Mouse (Mus musculus) stomach, embryonic 15.5 days (tissue): Measurements from ENCODE around the gene Lgr4. TPM values are rescaled to one million over a fixed set of nuclear protein-coding genes. Genes with fewer than 3 reads are reported as not detected.

Source experiments
- ATAC-seq: fragments of 200-750 bp; cut with Nextera tagmentation; 2 replicates; pipeline ENCODE4 v1.8.0; 2017; ENCODE audit warnings: low read depth, moderate number of reproducible peaks, moderate TSS enrichment; ENCODE audit not compliant: insufficient read depth, low FRiP score
- H3K27ac ChIP-seq: fragments of 300-500 bp; sonication (generic); 2 replicates; pipeline ENCODE4 v1.5.1; 2015; ENCODE audit warnings: mild to moderate bottlenecking, inconsistent platforms
- H3K27me3 ChIP-seq: fragments of 300-500 bp; sonication (generic); replicated peaks from 2 replicates; pipeline ENCODE4 v1.6.1; 2015; ENCODE audit warnings: inconsistent platforms
- H3K36me3 ChIP-seq: fragments of 300-500 bp; sonication (generic); 2 replicates; pipeline ENCODE4 v1.6.1; 2015; ENCODE audit warnings: inconsistent platforms
- H3K4me1 ChIP-seq: fragments of 300-500 bp; sonication (generic); 2 replicates; pipeline ENCODE4 v1.6.1; 2015; ENCODE audit warnings: inconsistent platforms
- H3K4me2 ChIP-seq: fragments of 300-500 bp; sonication (generic); 2 replicates; pipeline ENCODE4 v1.6.1; 2015; ENCODE audit warnings: mild to moderate bottlenecking, inconsistent platforms
- H3K4me3 ChIP-seq: fragments of 300-500 bp; sonication (generic); replicated peaks from 2 replicates; pipeline ENCODE4 v1.5.1; 2015; ENCODE audit warnings: inconsistent platforms
- H3K9ac ChIP-seq: fragments of 300-500 bp; sonication (generic); 2 replicates; pipeline ENCODE4 v1.6.1; 2015; ENCODE audit warnings: inconsistent platforms
- H3K9me3 ChIP-seq: fragments of 300-500 bp; sonication (generic); 2 replicates; pipeline ENCODE4 v1.6.1; 2016; ENCODE audit warnings: inconsistent platforms
- WGBS: fragments of 180-500 bp; shearing (Covaris S2); methylation state at CpG from one replicate; pipeline ENCODE4 v1.1.7; 2015; 5-methylcytosine and 5-hydroxymethylcytosine counted together
- polyA plus RNA-seq: library from polyadenylated mRNA; unstranded; fragments of >200 nt; fragmentation: Nextera tagmentation; extraction: Ambion mirVana; gene quantifications from 2 replicates; pipeline ENCODE4 v1.2.1, GENCODE M21; 2015

Gene Lgr4
- polyA plus RNA-seq, 1 experiment from 2014 or later, result 26.0 TPM

- Histone ChIP-seq H3K27me3 (no peaks in the 10 kb centered on the region), H3K4me2 (no peak overlapping the region), H3K36me3 (no peaks in the 10 kb centered on the region), H3K4me3 (no peak overlapping the region), H3K9me3 (no peaks in the 10 kb centered on the region), H3K9ac (no peak overlapping the region), H3K4me1 (peaks cover 18% of the 10 kb centered on the region; the same call in 1 of the 2 replicates), H3K27ac (no peak overlapping the region)
- no peak for ATAC-seq
- 76% methylated on average over 10 of the region's 10 CpGs for WGBS
These were observed 35.7 kb downstream of the Lgr4 start for GRCm38 (mm10) chr2:109953048-109953717.

- Histone ChIP-seq H3K9me3 (no peaks in the 10 kb centered on the region), H3K27me3 (no peaks in the 10 kb centered on the region), H3K4me1 (peaks cover 18% of the 10 kb centered on the region; the same call in 1 of the 2 replicates), H3K36me3 (no peaks in the 10 kb centered on the region), H3K9ac (no peak overlapping the region), H3K27ac (no peak overlapping the region; the same call in 1 of the 2 replicates), H3K4me3 (no peak overlapping the region), H3K4me2 (no peak overlapping the region)
- ATAC-seq, result no peak
- WGBS, result 60% methylated on average over 4 of the region's 4 CpGs
These were observed 36.4 kb downstream of the Lgr4 start for GRCm38 (mm10) chr2:109953893-109954292.

GRCm38 (mm10) chr2:109955060-109955459 is 37.6 kb downstream of the Lgr4 start:
- Histone ChIP-seq H3K9me3 (no peaks in the 10 kb centered on the region), H3K4me3 (no peak overlapping the region), H3K4me1 (peaks cover 21% of the 10 kb centered on the region; the same call in 1 of the 2 replicates), H3K4me2 (no peak overlapping the region), H3K36me3 (no peaks in the 10 kb centered on the region), H3K9ac (no peak overlapping the region), H3K27ac (no peak overlapping the region), H3K27me3 (no peaks in the 10 kb centered on the region)
- ATAC-seq, result no peak
- 63% methylated on average over 5 of the region's 5 CpGs for WGBS

- no peak overlapping the region for H3K4me2 ChIP-seq
- H3K27ac ChIP-seq, result no peak overlapping the region
- H3K9ac ChIP-seq, result no peak overlapping the region
- WGBS, result 78% methylated on average over 5 of the region's 5 CpGs
- no peak overlapping the region for H3K4me3 ChIP-seq
- ATAC-seq, result no peak
- no peaks in the 10 kb centered on the region for H3K9me3 ChIP-seq
- peaks cover 21% of the 10 kb centered on the region; the same call in 1 of the 2 replicates for H3K4me1 ChIP-seq
- no peaks in the 10 kb centered on the region for H3K27me3 ChIP-seq
- no peaks in the 10 kb centered on the region for H3K36me3 ChIP-seq
These were observed 38.5 kb downstream of the Lgr4 start for GRCm38 (mm10) chr2:109955910-109956309.

- Histone ChIP-seq H3K27me3 (no peaks in the 10 kb centered on the region), H3K36me3 (no peaks in the 10 kb centered on the region), H3K4me3 (no peak overlapping the region), H3K9me3 (no peaks in the 10 kb centered on the region), H3K27ac (no peak overlapping the region), H3K9ac (no peak overlapping the region), H3K4me1 (peaks cover 21% of the 10 kb centered on the region; the same call in 1 of the 2 replicates), H3K4me2 (no peak overlapping the region)
- ATAC-seq, result no peak
- WGBS, result 57% methylated on average over 4 of the region's 4 CpGs
These were observed 39.3 kb downstream of the Lgr4 start for GRCm38 (mm10) chr2:109956785-109957184.

GRCm38 (mm10) chr2:109958692-109959406 is 41.4 kb downstream of the Lgr4 start:
- Histone ChIP-seq H3K9ac (no peak overlapping the region), H3K4me2 (no peak overlapping the region), H3K36me3 (no peaks in the 10 kb centered on the region), H3K9me3 (no peaks in the 10 kb centered on the region), H3K27ac (no peak overlapping the region), H3K4me1 (0 out of 2 replicates have a peak, but pooled peaks cover 7% of the 10 kb centered on the region), H3K4me3 (no peak overlapping the region), H3K27me3 (no peaks in the 10 kb centered on the region)
- ATAC-seq, result no peak
- WGBS, result 60% methylated on average over 4 of the region's 4 CpGs

GRCm38 (mm10) chr2:109959407-109960075 is 42.1 kb downstream of the Lgr4 start:
- no peak overlapping the region for H3K9ac ChIP-seq
- H3K27me3 ChIP-seq, result no peaks in the 10 kb centered on the region
- H3K4me2 ChIP-seq, result no peak overlapping the region
- no peaks in the 10 kb centered on the region for H3K9me3 ChIP-seq
- no peaks in the 10 kb centered on the region for H3K36me3 ChIP-seq
- no peak overlapping the region for H3K27ac ChIP-seq
- 72% methylated on average over 11 of the region's 11 CpGs for WGBS
- ATAC-seq, result no peak
- H3K4me3 ChIP-seq, result no peak overlapping the region
- H3K4me1 ChIP-seq, result 0 out of 2 replicates have a peak, but pooled peaks cover 7% of the 10 kb centered on the region

- no peaks in the 10 kb centered on the region for H3K9me3 ChIP-seq
- H3K36me3 ChIP-seq, result no peaks in the 10 kb centered on the region
- H3K27me3 ChIP-seq, result no peaks in the 10 kb centered on the region
- H3K9ac ChIP-seq, result no peak overlapping the region
- no peak overlapping the region for H3K4me2 ChIP-seq
- H3K4me1 ChIP-seq, result 0 out of 2 replicates have a peak, but pooled peaks cover 2% of the 10 kb centered on the region
- H3K4me3 ChIP-seq, result no peak overlapping the region
- 66% methylated on average over 3 of the region's 3 CpGs for WGBS
- ATAC-seq, result no peak
- no peak overlapping the region for H3K27ac ChIP-seq
These were observed 42.8 kb downstream of the Lgr4 start for GRCm38 (mm10) chr2:109960246-109960645.

GRCm38 (mm10) chr2:109961174-109961573 is 43.7 kb downstream of the Lgr4 start:
- Histone ChIP-seq H3K4me3 (no peak overlapping the region), H3K9me3 (no peaks in the 10 kb centered on the region), H3K27ac (no peak overlapping the region), H3K4me2 (no peak overlapping the region), H3K27me3 (no peaks in the 10 kb centered on the region), H3K9ac (no peak overlapping the region), H3K36me3 (no peaks in the 10 kb centered on the region), H3K4me1 (0 out of 2 replicates have a peak, but pooled peaks cover 2% of the 10 kb centered on the region)
- ATAC-seq, result no peak
- WGBS, result 66% methylated on average over 4 of the region's 4 CpGs

GRCm38 (mm10) chr2:109963591-109964258 is 46.3 kb downstream of the Lgr4 start:
- H3K9ac ChIP-seq, result no peak overlapping the region
- no peak overlapping the region for H3K27ac ChIP-seq
- 74% methylated on average over 5 of the region's 5 CpGs for WGBS
- no peak for ATAC-seq
- 0 out of 2 replicates have a peak, but pooled peaks cover 2% of the 10 kb centered on the region for H3K4me1 ChIP-seq
- no peak overlapping the region for H3K4me2 ChIP-seq
- no peak overlapping the region for H3K4me3 ChIP-seq
- no peaks in the 10 kb centered on the region for H3K36me3 ChIP-seq
- H3K27me3 ChIP-seq, result no peaks in the 10 kb centered on the region
- no peaks in the 10 kb centered on the region for H3K9me3 ChIP-seq

GRCm38 (mm10) chr2:109965753-109966420 is 48.4 kb downstream of the Lgr4 start:
- no peak for ATAC-seq
- 72% methylated on average over 9 of the region's 9 CpGs for WGBS

More at GRCm38 (mm10) chr2:109965753-109966420, 48.4 kb downstream of the Lgr4 start:
- Histone ChIP-seq H3K36me3 (no peaks in the 10 kb centered on the region), H3K9ac (no peak overlapping the region), H3K9me3 (no peaks in the 10 kb centered on the region), H3K4me3 (no peak overlapping the region), H3K27me3 (no peaks in the 10 kb centered on the region), H3K4me1 (0 out of 2 replicates have a peak, but pooled peaks cover 5% of the 10 kb centered on the region), H3K4me2 (no peak overlapping the region), H3K27ac (no peak overlapping the region)
